Mouse (Mus musculus) C2C12 (cell line): ENCODE measurements at regions not wholly inside any gene's neighbourhood (a gene's known extent, or its start where the extent isn't known, plus 50 kb on each side); places are given as distances from the start of the nearest gene placed in this dataset.
"Not testable (repeated sequence)": the region's sequence is repeated elsewhere in the genome, so short reads cannot be mapped to it uniquely, and the experiment has no call there.

ENCODE experiments used
- CEBPB ChIP-seq: IDR thresholded peaks from one replicate; pipeline ENCODE4 v1.6.1; 2011; ENCODE audit warnings: low read depth, mild to moderate bottlenecking, control low read depth, moderate library complexity
- CTCF ChIP-seq: IDR thresholded peaks from one replicate; pipeline ENCODE4 v1.5.1; 2011; ENCODE audit not compliant: control insufficient read depth, insufficient read depth, insufficient read length
- FOSL1 ChIP-seq: IDR thresholded peaks from one replicate; pipeline ENCODE4 v1.8.0; 2011; ENCODE audit warnings: mild to moderate bottlenecking, low read length; ENCODE audit not compliant: poor library complexity, insufficient read depth, severe bottlenecking
- MAX ChIP-seq: IDR thresholded peaks from one replicate; pipeline ENCODE4 v1.6.1; 2011; ENCODE audit warnings: mild to moderate bottlenecking, control low read depth
- MYOD1 ChIP-seq: IDR thresholded peaks from one replicate; pipeline ENCODE4 v1.6.1; 2011; ENCODE audit warnings: low read depth; ENCODE audit not compliant: control insufficient read depth, insufficient read length
- MYOG ChIP-seq: IDR thresholded peaks from one replicate; pipeline ENCODE4 v1.6.1; 2011; ENCODE audit not compliant: control insufficient read depth, insufficient read length; ENCODE audit errors: extremely low read depth
- USF1 ChIP-seq: IDR thresholded peaks from one replicate; pipeline ENCODE4 v1.6.1; 2011; ENCODE audit warnings: low read depth, mild to moderate bottlenecking, control low read depth, moderate library complexity

- not testable (repeated sequence) for TF ChIP-seq CTCF, MYOG, MAX, USF1, CEBPB, MYOD1, FOSL1
Observed at GRCm38 (mm10) chr1:79211981-79212380, 227.9 kb downstream of the Scg2 start.
